Mouse (Mus musculus): Measurements from ENCODE around the gene Zcchc24.

Gene Zcchc24

DNA sequence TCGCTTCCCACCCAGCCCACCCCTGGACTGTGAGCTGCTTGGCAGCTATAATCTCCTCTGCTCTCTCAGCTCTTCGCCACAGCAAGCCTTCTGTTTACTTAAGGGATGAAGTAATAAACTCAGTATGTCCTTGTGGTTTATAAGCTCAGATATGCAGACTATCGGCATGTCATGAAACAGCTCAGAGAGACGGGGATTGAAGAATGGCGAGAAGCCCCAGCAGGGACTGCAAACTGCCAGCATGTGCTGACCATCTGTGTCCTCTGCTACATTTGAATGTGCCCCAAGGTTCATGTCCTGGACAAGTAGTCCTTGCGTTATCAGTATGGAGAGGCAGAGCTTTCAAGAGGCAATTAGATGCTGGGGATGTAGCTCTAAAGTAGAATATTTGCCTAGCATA is 7.5 kb upstream of the Zcchc24 start:
- DNase-seq (ENCODE audit: low spot score): no peak

DNA sequence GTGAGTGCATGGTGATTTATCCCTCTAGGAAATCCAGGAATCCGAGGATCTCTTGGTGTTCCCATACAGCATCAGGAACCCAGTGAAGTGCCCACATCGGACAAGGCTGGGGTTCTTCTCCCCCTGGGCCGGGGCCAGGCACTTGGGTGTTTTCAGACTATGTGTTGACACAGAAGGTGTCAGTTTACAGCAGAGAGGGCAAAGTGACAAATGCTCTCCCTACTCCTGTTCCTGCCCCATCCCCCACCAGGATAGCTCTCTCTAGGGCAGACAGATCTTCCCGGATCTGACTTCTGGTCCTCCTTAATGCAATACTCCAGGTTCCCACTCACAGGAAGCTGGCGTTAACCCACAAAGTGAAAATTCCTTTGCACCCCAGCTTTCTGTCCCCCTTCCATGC is 5.3 kb upstream of the Zcchc24 start:
- DNase-seq (ENCODE audit: low spot score): no peak

DNA sequence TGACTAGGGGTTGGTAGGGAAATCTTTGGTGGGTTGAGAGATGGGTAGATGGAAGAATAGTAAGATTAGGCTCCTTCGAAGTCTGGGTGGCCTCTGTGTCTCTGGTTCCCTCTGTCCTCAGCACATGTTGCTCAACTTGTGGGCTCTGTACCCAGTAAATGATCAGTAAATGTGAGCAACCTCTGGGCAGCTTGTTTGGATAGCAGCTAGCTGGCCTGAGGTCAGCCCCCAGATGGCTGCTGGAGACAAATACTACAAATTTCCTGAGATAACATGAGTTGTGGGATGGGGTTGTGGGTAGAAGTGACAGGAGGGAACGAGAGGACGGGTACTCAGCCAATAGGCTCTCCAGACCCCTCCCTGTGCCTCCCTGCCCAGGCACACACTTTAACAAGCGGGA is 4.2 kb upstream of the Zcchc24 start:
- no peak for DNase-seq (ENCODE audit: low spot score)

DNA sequence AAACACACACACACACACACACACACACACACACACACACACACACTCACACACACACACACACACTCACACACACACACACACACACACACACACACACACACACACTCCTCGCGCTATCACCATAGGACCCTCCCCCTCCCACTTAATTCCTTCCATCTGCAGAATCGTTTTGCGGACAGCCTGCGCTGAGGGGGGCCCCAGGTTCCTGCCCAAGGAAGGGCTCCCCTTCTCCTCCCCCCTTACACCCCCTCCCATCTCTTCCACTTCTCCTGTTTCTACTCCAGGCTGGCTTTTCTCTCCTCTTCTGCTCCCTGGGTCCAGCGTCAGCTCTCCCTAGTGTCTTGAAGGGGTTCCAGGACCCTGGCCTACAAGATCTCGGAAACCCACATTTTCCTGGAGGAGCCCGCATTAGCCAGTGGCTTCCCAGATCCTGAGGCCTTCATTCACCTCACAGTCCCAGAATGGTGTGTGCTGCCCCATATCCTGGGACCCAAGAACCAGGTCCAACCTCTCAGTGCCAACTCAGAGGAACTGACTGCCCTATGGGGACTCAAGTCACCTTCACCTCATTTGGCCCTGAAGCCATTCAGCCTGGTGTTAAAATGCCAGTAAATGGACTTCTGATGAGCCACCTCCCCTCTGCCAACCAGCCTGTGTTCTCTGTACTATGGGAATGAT is 927 bp upstream of the Zcchc24 start:
- DNase-seq (ENCODE audit: low spot score): no peak

DNA sequence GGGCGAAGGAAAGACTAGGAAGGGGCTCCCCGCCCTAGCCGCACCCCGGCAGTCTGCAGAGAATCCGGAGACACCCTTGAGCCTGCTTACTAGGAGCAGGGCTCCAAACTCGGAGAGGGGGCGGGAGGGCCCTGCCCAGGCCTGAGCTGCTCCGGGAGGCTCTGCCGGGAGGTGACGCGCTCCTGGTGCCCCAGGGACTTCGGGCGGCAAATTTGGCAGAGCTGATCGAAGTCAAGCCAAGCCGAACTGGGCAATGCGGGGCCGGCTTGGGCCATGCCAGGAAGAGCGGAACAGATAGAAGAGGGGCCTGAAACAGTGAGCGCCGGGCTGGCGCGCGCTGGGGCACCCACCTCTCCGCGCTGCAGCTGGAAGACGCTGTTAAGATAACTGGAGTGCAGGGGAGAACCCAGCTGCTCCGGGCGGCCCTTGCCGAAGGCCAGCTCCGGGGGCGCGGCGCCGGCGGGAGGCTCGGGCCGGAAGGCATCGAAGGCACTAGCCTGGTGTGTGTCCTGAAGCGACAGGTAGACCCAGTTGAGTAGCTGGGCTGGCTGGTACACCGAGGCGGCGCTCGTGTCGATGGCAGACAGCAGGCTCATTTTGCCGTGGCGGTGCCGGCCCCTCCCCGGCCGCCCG is 462 bp downstream of the Zcchc24 start:
- peak; percentile 34 for DNase-seq (ENCODE audit: low spot score)

DNA sequence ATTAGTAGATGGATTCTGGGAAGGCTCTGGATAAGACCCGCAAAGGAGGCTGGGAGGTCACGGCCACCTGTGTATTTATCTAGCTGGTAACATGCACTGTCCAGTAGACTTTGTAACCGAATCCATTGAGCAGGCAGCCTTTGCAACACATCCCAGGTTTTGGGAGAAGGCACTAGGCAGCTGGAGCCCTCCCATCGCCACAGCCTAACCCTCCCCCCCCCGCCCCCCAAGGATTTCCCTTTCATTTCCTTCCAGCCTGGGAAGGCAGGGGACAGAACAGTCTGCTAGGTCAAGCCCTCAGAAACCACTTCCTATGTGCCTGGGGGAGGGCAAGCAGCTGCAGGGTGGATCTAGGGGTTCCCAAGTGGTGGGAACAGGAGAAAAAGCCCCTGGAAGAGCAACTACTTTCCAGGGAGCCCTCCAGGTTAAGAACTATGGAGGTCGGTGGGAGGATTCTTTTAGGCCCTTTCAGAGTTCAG is 1.1 kb downstream of the Zcchc24 start:
- no peak for DNase-seq (ENCODE audit: low spot score)

DNA sequence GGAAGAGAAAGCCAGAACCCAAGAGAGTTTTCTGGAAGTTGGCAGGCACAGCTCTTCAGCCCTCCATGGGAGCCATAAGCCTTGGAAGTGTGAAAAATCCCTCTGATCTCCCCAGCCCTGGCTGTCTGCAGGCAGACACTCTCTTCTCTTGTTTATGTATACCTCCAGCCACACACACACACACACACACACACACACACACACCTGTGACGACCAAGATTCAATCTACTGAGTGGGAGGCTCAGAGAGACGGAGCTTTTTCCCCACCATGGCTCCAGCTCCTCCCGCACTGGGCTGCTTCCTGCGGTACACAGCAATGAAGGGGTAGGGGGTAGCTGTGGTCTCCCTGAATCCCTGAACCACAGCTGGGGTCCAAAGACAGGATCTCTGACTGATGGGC is 2.4 kb downstream of the Zcchc24 start:
- no peak for DNase-seq (ENCODE audit: low spot score)

DNA sequence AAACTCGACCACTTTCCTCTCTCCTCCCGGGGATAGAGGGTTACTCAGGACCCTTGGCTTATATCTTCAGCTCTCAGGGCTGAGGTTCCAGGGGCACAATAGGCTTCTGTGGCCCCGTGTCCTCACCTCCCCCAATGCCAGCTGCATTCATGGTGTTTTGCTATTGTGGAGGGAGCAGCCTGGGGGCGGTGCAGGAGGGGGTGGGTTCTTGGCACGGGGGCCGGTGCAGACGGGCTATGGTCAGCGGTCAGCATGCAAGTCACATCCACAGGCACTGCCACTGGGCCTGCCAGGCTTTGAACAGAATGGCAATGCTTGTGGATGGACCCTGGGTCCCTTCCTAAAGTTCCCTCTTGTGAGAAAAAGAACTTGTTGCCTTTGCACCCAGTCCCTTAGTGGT is 2.9 kb downstream of the Zcchc24 start:
- no peak for DNase-seq (ENCODE audit: low spot score)

DNA sequence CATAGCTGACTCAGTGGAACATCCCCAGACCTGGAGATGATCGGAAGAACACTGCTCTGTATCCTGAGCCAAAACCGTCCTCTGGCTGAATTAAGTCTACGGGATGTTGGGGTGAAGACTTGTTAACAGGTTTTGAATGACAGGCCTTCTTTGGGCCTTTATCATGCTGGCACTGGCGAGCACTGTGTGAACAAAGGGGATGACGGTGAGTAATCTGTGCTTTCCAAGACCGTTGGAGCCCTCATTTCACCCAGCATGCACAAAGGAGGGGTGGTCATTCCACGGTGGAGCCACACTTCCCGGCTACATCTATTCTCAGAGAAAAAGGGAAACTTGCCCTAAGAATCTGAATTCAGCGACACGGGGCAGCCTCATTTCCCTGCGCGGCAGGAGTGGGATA is 3.7 kb downstream of the Zcchc24 start:
- no peak for DNase-seq (ENCODE audit: low spot score)

DNA sequence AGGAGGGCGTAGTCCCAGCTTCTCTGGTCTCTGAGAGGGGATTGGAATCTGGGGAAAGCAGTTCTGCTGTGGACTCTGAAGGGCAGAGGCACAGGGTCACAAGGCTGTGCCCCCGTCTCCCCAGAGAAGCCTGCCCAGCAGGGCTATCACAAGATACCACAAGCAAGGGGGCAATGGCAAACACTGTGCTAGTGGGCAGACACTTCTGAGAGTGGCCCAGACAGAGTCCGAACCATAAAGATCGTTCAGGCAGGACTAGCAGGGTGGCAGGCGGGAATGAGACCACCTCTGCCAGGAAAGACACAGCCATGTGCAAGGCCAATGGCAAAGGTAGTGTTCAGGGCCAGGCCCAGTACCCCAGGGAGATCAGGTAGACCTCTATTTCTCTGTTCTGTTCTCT is 7.7 kb downstream of the Zcchc24 start:
- DNase-seq (ENCODE audit: low spot score): no peak

DNA sequence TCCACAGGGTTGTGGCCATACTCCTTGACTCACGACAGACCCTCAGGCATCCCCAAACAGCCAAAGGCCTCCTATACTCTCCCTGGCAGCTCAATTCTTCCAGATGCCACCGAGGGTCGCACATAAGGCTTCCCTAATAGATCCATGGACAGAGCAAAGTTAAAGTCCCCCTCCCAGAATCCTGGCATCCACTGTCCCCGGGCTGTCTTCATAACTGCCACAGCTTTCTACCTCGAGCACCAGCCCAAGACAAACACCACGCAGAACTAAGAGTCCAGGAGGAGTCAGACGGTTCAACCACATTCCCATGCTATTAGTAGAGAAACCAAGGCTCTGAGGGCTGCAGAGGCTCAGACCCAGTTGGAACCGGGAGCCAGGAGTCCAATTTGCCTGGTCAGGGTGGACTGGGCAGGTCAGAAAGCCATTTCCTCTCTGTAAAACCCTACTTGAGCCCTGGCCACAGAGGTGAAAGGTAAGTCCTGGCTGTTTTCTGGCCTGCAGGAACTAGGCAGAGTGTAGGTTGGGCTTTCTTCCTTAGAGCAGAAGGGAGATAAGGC is 8.8 kb downstream of the Zcchc24 start:
- DNase-seq (ENCODE audit: low spot score): no peak

DNA sequence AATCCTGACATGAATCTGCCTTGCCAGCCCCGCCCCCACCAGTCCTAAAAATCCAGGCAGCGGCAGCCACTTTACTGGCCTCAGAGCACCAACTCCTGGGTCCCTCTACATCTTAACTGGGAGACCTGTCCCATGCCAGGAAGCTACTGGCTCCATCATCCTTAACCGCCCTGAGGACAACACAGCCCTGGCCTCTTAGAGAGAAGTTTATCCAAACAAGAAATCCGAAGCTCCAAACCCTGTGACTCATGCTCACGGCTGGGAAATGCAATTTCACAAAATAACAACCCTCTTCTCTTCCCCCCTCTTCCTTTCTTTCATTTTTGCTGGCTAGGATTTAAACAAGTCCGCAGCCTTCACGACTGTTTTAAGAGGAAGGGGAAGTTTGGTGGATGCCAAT is 9.3 kb downstream of the Zcchc24 start:
- DNase-seq (ENCODE audit: low spot score): no peak

DNA sequence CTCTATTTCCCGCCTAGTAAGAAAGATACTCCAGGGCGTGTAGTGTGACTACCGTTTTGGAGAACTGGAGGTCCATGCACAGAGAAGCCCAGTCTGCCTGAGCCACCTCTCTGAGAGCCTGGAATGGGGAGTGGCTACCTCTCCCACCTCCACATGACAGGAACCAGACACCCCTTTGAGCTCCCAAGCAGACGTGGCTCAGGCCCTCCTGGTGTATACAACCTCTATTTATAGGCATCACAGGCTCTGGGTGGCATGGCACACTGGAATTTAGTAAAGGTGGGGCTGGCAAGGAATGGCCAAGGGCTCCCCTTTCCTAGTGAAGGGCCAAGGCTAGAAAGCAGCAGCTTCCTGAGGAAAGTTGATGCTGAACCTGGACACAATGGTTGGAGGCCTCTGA is 10.9 kb downstream of the Zcchc24 start:
- DNase-seq (ENCODE audit: low spot score): no peak

DNA sequence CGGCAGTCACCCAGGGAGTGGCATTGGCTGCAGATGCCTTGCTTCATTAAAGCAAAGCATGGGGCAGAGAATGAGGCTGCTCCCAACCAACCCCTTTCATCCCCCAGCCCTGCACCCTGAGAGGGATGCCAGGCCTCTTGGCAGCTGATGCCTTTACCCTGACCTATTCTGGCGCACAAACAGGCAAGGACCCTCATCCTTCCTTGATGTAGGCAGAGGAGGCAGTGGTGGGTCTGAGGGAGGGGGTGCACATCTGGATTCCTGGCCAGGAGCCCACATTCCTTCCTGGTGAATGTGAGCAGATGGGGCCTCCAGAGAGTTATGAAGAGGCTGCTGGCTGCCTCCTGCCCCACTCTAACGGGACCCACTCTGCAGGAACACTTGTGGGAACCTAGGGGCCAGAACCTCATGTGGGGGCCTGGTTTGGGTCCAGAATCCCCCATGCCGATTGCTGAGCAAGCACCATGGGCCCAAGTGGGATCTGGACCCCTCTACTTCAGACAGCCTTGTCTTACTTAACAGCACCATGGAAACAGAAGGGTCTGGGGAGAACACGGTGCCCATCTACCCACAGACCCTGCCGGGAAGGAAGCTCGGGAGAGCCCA is 12.4 kb downstream of the Zcchc24 start:
- no peak for DNase-seq (ENCODE audit: low spot score)

DNA sequence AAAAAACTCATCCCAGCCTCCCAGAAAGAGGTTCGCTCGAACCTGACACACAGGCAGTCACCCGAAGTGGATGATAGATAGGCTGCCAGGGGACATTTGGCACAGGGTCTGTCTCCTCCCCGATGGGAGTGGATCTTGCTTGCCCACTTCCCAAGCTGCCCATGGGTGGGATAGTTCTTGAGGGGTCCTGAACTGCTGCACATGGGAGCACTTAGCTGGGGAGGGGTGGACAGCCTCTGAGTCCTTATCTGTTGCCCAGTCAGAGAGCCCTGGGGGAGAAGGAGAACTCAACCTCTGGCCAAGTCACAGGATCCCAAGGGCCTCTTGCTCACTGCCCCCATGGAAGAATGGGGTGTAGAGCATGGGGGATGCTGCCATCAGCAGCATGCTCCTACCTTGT is 13.3 kb downstream of the Zcchc24 start:
- DNase-seq (ENCODE audit: low spot score): no peak

DNA sequence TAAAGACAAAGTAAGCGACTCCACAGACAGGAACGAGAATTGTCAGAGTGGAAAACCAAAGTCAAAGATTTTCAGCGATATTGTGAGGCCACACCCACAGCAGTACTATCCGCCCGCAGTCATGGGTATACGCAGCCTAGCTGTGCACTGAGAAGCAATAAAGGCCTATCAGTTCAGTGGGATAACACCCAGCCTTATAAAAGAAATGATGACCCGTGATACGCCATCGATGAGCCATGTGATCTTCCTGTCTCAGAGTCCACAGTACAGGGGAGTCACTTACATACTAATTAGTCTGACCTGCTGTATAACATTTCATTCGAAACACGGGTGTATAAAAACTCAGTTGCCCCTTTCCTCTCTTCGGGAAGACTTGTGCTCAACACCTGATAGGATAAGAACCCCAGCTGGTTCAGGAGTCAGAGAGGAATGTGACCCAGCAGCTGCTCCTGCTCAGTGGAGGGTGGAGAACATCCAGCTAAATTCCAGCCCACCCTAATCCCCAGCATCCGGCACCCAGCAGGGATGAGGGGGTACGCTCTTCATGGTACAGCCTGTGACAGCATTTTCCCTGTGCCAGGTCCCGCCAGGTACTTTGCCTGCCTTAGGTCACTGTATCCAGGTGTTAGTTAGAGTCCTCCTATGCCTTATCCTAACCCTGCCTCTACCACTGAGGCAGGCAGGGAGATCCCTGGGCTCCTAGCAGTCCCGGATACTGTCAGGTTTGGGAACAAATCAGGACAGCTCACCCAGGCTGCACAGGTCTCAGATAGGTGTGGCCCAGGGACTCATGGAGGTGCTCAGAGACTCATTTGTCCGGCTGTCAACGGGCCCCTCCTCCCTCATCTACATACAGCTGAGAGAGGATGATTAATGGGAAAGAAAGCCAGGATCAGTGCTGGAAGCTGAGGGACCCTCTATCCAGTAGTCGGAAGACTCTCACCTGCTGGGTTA is 14.0 kb downstream of the Zcchc24 start:
- no peak for DNase-seq (ENCODE audit: low spot score)

DNA sequence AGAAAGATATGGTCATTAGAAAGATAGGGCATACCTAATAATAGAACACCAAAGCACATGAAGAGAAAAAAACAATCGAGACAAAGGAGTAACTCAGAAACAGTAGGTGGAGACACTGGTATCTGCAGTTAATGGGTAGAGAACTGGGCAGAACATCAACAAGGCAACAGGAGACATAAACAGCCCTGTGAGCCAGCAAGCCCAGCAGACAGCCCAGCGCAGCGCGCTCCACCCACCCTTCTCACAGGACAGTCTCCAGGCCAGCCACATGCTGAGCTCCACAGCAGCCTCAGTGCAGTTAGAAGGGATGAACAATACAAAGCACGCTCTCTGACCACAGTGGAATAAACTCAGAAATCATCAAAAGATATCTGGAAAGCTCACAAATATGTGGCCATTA is 15.8 kb downstream of the Zcchc24 start:
- no peak for DNase-seq (ENCODE audit: low spot score)

DNA sequence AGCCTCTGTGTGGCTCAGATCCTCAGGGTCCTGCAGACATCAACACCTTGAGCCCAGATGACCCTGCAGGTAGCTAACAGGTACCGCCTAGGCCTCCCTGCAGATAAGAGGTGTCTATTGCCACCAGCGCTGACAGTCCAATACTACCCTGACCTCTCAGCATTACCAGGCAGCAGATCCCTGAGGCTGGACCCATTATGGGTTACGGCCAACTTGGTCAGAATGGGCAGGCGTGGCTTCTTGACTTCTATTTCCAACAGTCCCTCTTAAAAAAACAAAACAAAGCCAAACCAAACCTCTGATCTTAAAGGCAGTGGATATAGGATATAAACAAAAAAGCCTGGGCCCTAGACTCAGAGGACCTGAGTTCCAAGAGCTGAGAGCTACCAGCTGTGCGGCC is 17.8 kb downstream of the Zcchc24 start:
- DNase-seq (ENCODE audit: low spot score): no peak

DNA sequence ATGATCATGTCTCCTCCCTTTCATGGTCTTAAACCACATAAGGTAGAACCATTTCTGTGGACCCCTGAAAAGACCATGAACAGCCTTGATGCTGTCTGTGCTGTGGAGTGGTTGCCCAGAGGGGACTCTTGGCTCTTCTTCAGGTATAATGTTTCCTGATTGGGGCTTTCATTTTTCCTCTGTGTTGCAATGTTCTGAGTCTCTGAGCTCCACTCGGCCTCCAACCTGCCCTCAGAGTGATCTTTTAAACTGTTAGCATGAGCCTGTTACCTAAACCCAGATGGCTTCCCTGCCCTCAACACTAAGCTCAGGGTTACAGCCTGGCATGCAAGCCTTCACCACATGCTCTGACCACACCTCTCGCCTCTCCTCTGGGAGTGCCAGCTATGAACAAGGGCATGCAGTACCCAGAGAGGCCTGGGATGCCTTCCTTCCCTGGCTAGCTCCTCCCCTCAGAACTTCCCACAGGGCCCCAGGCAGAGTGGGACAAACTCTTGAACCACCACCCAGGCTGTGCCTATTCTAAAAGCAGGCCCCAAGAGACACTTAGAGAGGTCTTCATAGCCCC is 18.3 kb downstream of the Zcchc24 start:
- DNase-seq (ENCODE audit: low spot score): no peak

DNA sequence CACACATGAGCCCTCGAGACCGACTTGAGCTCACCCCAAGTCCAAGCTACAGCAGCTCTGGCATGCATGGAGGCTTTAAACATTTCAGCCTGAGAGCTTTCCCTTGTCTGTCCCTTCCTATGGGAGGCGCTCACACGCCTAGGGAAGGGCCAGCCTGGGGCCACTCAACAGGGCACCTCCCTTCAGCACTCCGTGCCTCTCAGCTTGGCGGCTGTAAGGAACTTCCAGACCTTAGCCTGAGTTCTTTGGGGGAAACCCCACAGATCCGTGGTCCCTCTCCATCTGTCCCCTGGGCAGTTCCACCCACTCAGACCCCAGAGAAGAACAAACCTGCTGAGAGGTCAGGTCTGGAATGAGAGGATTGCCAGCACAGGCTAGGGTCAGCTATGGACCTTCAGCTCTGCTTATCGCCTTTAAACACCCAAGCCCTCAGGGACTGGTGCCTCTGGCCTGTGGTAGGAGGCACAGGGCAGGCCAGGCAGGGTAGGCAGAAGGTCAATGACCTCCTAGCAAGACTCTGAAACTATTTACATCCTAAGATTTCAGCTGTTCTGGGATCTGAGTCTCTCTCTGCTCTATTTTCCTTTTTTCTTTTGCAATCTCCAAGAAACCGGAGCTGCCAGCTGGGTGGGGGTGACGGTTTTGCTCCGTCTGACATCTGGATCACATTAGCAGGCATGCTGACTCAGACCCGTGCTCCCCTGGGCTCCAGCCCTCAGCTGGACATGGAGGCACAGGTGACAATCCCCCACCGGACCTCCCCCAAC is 19.5 kb downstream of the Zcchc24 start:
- DNase-seq (ENCODE audit: low spot score): no peak

Data from urinary bladder, postnatal 25 days (tissue).